ENCODE assay signal across 23 mouse cellular contexts in the genomic region with DNA sequence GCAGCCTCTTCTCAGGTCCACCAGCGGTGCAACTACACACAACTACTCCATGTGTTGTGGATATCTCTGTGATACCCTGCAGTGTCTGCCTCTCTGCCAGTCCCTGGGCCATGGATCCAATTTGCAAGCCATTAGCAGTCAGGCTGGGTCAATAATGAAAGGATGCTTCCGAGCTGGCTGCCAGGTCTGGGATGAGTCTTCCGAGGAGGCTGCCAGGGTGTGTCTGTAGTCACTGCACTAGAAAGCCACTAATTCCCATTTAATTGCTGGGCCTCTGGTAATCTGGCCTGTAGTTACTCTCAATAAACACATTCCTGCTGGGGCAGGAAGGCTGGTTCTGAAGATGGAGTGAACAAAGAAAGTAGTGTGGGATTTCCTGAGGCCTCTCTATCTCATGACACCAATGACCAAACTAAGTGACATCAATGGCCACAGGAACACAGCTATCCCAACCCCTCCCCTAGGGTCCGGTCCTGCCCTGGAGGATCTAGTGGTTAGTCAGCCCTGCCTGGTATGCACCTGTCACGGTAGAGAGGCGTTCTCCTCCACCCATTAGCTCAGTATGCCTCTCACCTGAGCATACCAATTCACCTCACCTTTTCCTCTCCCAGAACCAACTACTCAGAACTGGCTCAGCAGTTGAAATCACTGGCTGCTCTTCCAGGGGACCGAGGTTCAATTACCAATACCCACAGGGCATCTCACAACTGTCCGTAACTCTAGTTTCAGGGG.
A peak's percentile ranks its signal among the peaks of the same experiment; 100 is the strongest.
DNase-seq lines count a peak whose midpoint lies in the region; ATAC-seq and TF ChIP-seq lines count a peak whose summit lies in the region.
"Had no signal": no experiment of that assay in that cellular context is flagged by ENCODE, and none has a peak within 500 bp of the region (broad histone marks: within the 10 kb centered on the region; RNA-seq: fewer than 3 reads in every experiment).

No protein-coding gene starts in this region.

- DNase-seq in embryo, embryonic 10 days (ENCODE audit: low spot score), result peak; percentile 6
- DNase-seq in embryo, embryonic 9.5 days (ENCODE audit: extremely low spot score), result no peak
- no peak for DNase-seq in midbrain, embryonic 10.5 days (ENCODE audit: low spot score)
- peak; percentile 67 for DNase-seq in brain, embryonic 14.5 days (ENCODE audit: low read depth)
- DNase-seq in gastrocnemius, adult 2 months, result no peak
- DNase-seq: cerebellum, adult 9-11 months; gastrocnemius, postnatal 14 days; heart, postnatal 14 days; kidney, adult 2 months; layer of hippocampus, postnatal 36 days; left cerebral cortex, postnatal 4 days; liver, postnatal 0 days; lung, postnatal 36 days; thymus, adult 2 months; thymus, postnatal 36 days had no signal

- H3K9ac ChIP-seq in intestine, embryonic 15.5 days, result no peak overlapping the region
- no peak overlapping the region for H3K9ac ChIP-seq in intestine, postnatal 0 days (ENCODE audit: low read depth, low read length)
- no peak overlapping the region for H3K9ac ChIP-seq in midbrain, embryonic 15.5 days
- H3K9ac ChIP-seq: embryonic facial prominence, embryonic 15.5 days; liver, embryonic 12.5 days; liver, postnatal 0 days had no signal

- WGBS in intestine, embryonic 15.5 days, result 56% methylated on average over 8 of the region's 8 CpGs
- 55% methylated on average over 8 of the region's 8 CpGs for WGBS in intestine, postnatal 0 days
- WGBS in midbrain, embryonic 10.5 days, result 66% methylated on average over 8 of the region's 8 CpGs
- 56% methylated on average over 8 of the region's 8 CpGs for WGBS in midbrain, embryonic 15.5 days

- no peak for TF ChIP-seq CTCF in intestine, postnatal 0 days (IDR thresholded peaks at IDR 0.05; ENCODE audit: low read depth)
- no peak for TF ChIP-seq CTCF in brain, embryonic 14.5 days (IDR thresholded peaks at IDR 0.05; ENCODE audit: borderline replicate concordance, extremely low read depth, insufficient read depth, insufficient read length)
- TF ChIP-seq CTCF in gastrocnemius, adult 2 months (IDR thresholded peaks at IDR 0.05), result no peak

- intact Hi-C loops in gastrocnemius, adult 2 months (cut with DNase I), result no loop called here

- H3K27me3 ChIP-seq in intestine, embryonic 15.5 days (replicated peaks), result no peaks in the 10 kb centered on the region
- H3K27me3 ChIP-seq in intestine, postnatal 0 days (replicated peaks; ENCODE audit: control insufficient read depth, insufficient read depth, low read length), result no peaks in the 10 kb centered on the region
- no peaks in the 10 kb centered on the region for H3K27me3 ChIP-seq in midbrain, embryonic 10.5 days (ENCODE audit: low read depth, poor library complexity, severe bottlenecking)
- no peaks in the 10 kb centered on the region for H3K27me3 ChIP-seq in midbrain, embryonic 15.5 days (replicated peaks)
- H3K27me3 ChIP-seq: embryonic facial prominence, embryonic 15.5 days had no signal

- peaks cover 12% of the 10 kb centered on the region for H3K4me1 ChIP-seq in intestine, embryonic 15.5 days (replicated peaks)
- 0 out of 2 replicates have a peak, but pooled peaks cover 4% of the 10 kb centered on the region for H3K4me1 ChIP-seq in intestine, postnatal 0 days (replicated peaks; ENCODE audit: control insufficient read depth, insufficient read depth, low read length)
- peaks cover 28% of the 10 kb centered on the region for H3K4me1 ChIP-seq in midbrain, embryonic 10.5 days
- 0 out of 2 replicates have a peak, but pooled peaks cover 2% of the 10 kb centered on the region for H3K4me1 ChIP-seq in midbrain, embryonic 15.5 days
- H3K4me1 ChIP-seq: embryonic facial prominence, embryonic 15.5 days had no signal

- 0 out of 2 replicates have a peak, but pooled peaks have one; percentile 24 for ATAC-seq in intestine, embryonic 15.5 days
- no peak for ATAC-seq in intestine, postnatal 0 days
- no peak for ATAC-seq in midbrain, embryonic 15.5 days (replicated peaks)
- ATAC-seq: hindbrain, postnatal 0 days; liver, embryonic 12.5 days; liver, postnatal 0 days had no signal

- H3K27ac ChIP-seq in intestine, embryonic 15.5 days, result no peak overlapping the region
- no peak overlapping the region for H3K27ac ChIP-seq in intestine, postnatal 0 days (ENCODE audit: low read depth, low read length)
- H3K27ac ChIP-seq in midbrain, embryonic 10.5 days (replicated peaks), result peak overlapping the region; percentile 33; the same call in 1 of the 2 replicates
- no peak overlapping the region for H3K27ac ChIP-seq in midbrain, embryonic 15.5 days
- H3K27ac ChIP-seq in gastrocnemius, adult 2 months, result no peak overlapping the region
- H3K27ac ChIP-seq: embryonic facial prominence, embryonic 10.5 days; embryonic facial prominence, embryonic 15.5 days; hindbrain, postnatal 0 days; liver, embryonic 12.5 days had no signal

- TF ChIP-seq POLR2A in brain, embryonic 14.5 days (IDR thresholded peaks at IDR 0.05; ENCODE audit: borderline replicate concordance, extremely low read depth, insufficient read depth, insufficient read length, poor library complexity, severe bottlenecking), result no peak

- no peak overlapping the region for H3K4me3 ChIP-seq in intestine, embryonic 15.5 days (replicated peaks)
- no peak overlapping the region for H3K4me3 ChIP-seq in intestine, postnatal 0 days (ENCODE audit: low read depth, low read length)
- H3K4me3 ChIP-seq in midbrain, embryonic 10.5 days, result no peak overlapping the region
- no peak overlapping the region for H3K4me3 ChIP-seq in midbrain, embryonic 15.5 days
- no peak overlapping the region for H3K4me3 ChIP-seq in gastrocnemius, adult 2 months
- H3K4me3 ChIP-seq: embryonic facial prominence, embryonic 10.5 days; embryonic facial prominence, embryonic 15.5 days; liver, embryonic 12.5 days had no signal

- H3K4me2 ChIP-seq in intestine, embryonic 15.5 days (replicated peaks), result no peak overlapping the region
- no peak overlapping the region for H3K4me2 ChIP-seq in intestine, postnatal 0 days (replicated peaks; ENCODE audit: low read depth)
- H3K4me2 ChIP-seq in midbrain, embryonic 15.5 days, result no peak overlapping the region
- H3K4me2 ChIP-seq: embryonic facial prominence, embryonic 15.5 days; liver, embryonic 12.5 days had no signal

- no peaks in the 10 kb centered on the region for H3K36me3 ChIP-seq in intestine, embryonic 15.5 days
- no peaks in the 10 kb centered on the region for H3K36me3 ChIP-seq in intestine, postnatal 0 days (ENCODE audit: control insufficient read depth, insufficient read depth)
- H3K36me3 ChIP-seq in midbrain, embryonic 10.5 days, result no peaks in the 10 kb centered on the region
- H3K36me3 ChIP-seq in midbrain, embryonic 15.5 days (replicated peaks), result 0 out of 2 replicates have a peak, but pooled peaks cover 6% of the 10 kb centered on the region
- H3K36me3 ChIP-seq: embryonic facial prominence, embryonic 10.5 days; embryonic facial prominence, embryonic 15.5 days; G1E; liver, embryonic 12.5 days had no signal

- no peaks in the 10 kb centered on the region for H3K9me3 ChIP-seq in intestine, embryonic 15.5 days
- H3K9me3 ChIP-seq in intestine, postnatal 0 days (ENCODE audit: control insufficient read depth), result no peaks in the 10 kb centered on the region
- no peaks in the 10 kb centered on the region for H3K9me3 ChIP-seq in midbrain, embryonic 10.5 days (replicated peaks)
- no peaks in the 10 kb centered on the region for H3K9me3 ChIP-seq in midbrain, embryonic 15.5 days
- H3K9me3 ChIP-seq: embryonic facial prominence, embryonic 10.5 days; embryonic facial prominence, embryonic 15.5 days; G1E; liver, embryonic 12.5 days had no signal

Comparison
In these comparisons a context has a peak if more than half of its experiments do, and no peak if none do; other contexts are left out.
1. DNase-seq: peak in embryo, embryonic 10 days (single experiment) and brain, embryonic 14.5 days (single experiment); none in embryo, embryonic 9.5 days (single experiment), midbrain, embryonic 10.5 days (single experiment) and gastrocnemius, adult 2 months (single experiment).